Mouse (Mus musculus) testis, postnatal 14 days (tissue): ENCODE results near the gene Gopc.
"Not testable (repeated sequence)": the region's sequence is repeated elsewhere in the genome, so short reads cannot be mapped to it uniquely, and the experiment has no call there.

Experiments
- DNase-seq: peaks from one replicate; pipeline ENCODE4 v3.0.0; 2021; ENCODE audit warnings: low spot score

The Gopc gene

GRCm38 (mm10) chr10:52387192-52387591, 5.3 kb upstream of the Gopc start:
- no peak for DNase-seq

- no peak for DNase-seq
Observed at GRCm38 (mm10) chr10:52384823-52385610, 3.1 kb upstream of the Gopc start.

- no peak for DNase-seq
Observed at GRCm38 (mm10) chr10:52383522-52383921, 1.6 kb upstream of the Gopc start.

- no peak for DNase-seq
Observed at GRCm38 (mm10) chr10:52383022-52383421, 1.1 kb upstream of the Gopc start.

- DNase-seq = peak; percentile 15
Observed at GRCm38 (mm10) chr10:52381321-52381801, 563 bp downstream of the Gopc start.

GRCm38 (mm10) chr10:52377813-52378212, 4.1 kb downstream of the Gopc start:
- DNase-seq = no peak

GRCm38 (mm10) chr10:52376422-52376821, 5.5 kb downstream of the Gopc start:
- DNase-seq = no peak

GRCm38 (mm10) chr10:52374651-52375050, 7.3 kb downstream of the Gopc start:
- no peak for DNase-seq

GRCm38 (mm10) chr10:52373834-52374233, 8.1 kb downstream of the Gopc start:
- DNase-seq = no peak

GRCm38 (mm10) chr10:52368376-52368775, 13.5 kb downstream of the Gopc start:
- no peak for DNase-seq

- DNase-seq = no peak
Observed at GRCm38 (mm10) chr10:52360862-52361609, 20.9 kb downstream of the Gopc start.

- DNase-seq = no peak
Observed at GRCm38 (mm10) chr10:52360241-52360735, 21.6 kb downstream of the Gopc start.

GRCm38 (mm10) chr10:52358467-52358866, 23.5 kb downstream of the Gopc start, which contains the start of gene Gm26741:
Gene Gm26741 (plus strand): TSS chr10:52358767.
- no peak for DNase-seq

GRCm38 (mm10) chr10:52353184-52353583, 28.7 kb downstream of the Gopc start:
- no peak for DNase-seq

GRCm38 (mm10) chr10:52343324-52343723, 38.6 kb downstream of the Gopc start:
- DNase-seq = not testable (repeated sequence)

GRCm38 (mm10) chr10:52331007-52331406, 50.9 kb downstream of the Gopc start:
- DNase-seq = no peak

- DNase-seq = no peak
Observed at GRCm38 (mm10) chr10:52321918-52322317, 60.0 kb downstream of the Gopc start.

GRCm38 (mm10) chr10:52319506-52320286, 62.2 kb downstream of the Gopc start:
- DNase-seq = no peak

GRCm38 (mm10) chr10:52309196-52309595, 72.7 kb downstream of the Gopc start:
- no peak for DNase-seq

GRCm38 (mm10) chr10:52304574-52304973, 77.3 kb downstream of the Gopc start:
- no peak for DNase-seq

GRCm38 (mm10) chr10:52302271-52302670, 79.7 kb downstream of the Gopc start:
- DNase-seq = no peak

GRCm38 (mm10) chr10:52301766-52302165, 80.2 kb downstream of the Gopc start:
- DNase-seq = no peak
